Mouse (Mus musculus): ENCODE data around the gene Actr1a. TPM values are rescaled to one million over a fixed set of nuclear protein-coding genes. Genes with fewer than 3 reads are reported as not detected.

Actr1a gene
- polyA plus RNA-seq, 1 experiment: 75.3 TPM

GRCm38 (mm10) chr19:46333906-46334305 lies 61.6 kb downstream of the Actr1a start:
- Histone ChIP-seq H3K4me1 (ENCODE audit: control insufficient read depth, insufficient read depth, low read length) (no peaks in the 10 kb centered on the region), H3K9ac (ENCODE audit: low read depth, poor library complexity, severe bottlenecking) (no peak overlapping the region), H3K36me3 (ENCODE audit: control insufficient read depth, insufficient read depth, low read length, poor library complexity, severe bottlenecking) (no peaks in the 10 kb centered on the region; the same call in 1 of the 2 replicates), H3K9me3 (replicated peaks; ENCODE audit: control insufficient read depth, insufficient read depth, low read length, poor library complexity, severe bottlenecking) (no peaks in the 10 kb centered on the region), H3K4me3 (ENCODE audit: low read depth, low read length) (no peak overlapping the region), H3K27me3 (ENCODE audit: control insufficient read depth, insufficient read depth, low read length, poor library complexity, severe bottlenecking) (no peaks in the 10 kb centered on the region), H3K27ac (ENCODE audit: insufficient read depth, low read length) (no peak overlapping the region)
- TF ChIP-seq POLR2A (IDR thresholded peaks at IDR 0.05; ENCODE audit: insufficient read depth, low read length) (no peak), CTCF (IDR thresholded peaks at IDR 0.05; ENCODE audit: low read depth, low read length) (no peak), EP300 (IDR thresholded peaks at IDR 0.05; ENCODE audit: insufficient read depth, low read depth, low read length) (no peak)

GRCm38 (mm10) chr19:46332721-46333339 lies 62.7 kb downstream of the Actr1a start:
- TF ChIP-seq EP300 (IDR thresholded peaks at IDR 0.05; ENCODE audit: insufficient read depth, low read depth, low read length) (no peak), CTCF (IDR thresholded peaks at IDR 0.05; ENCODE audit: low read depth, low read length) (no peak), POLR2A (IDR thresholded peaks at IDR 0.05; ENCODE audit: insufficient read depth, low read length) (no peak)
- Histone ChIP-seq H3K27ac (ENCODE audit: insufficient read depth, low read length) (no peak overlapping the region), H3K4me3 (ENCODE audit: low read depth, low read length) (no peak overlapping the region), H3K4me1 (ENCODE audit: control insufficient read depth, insufficient read depth, low read length) (no peaks in the 10 kb centered on the region), H3K27me3 (ENCODE audit: control insufficient read depth, insufficient read depth, low read length, poor library complexity, severe bottlenecking) (no peaks in the 10 kb centered on the region), H3K36me3 (ENCODE audit: control insufficient read depth, insufficient read depth, low read length, poor library complexity, severe bottlenecking) (no peaks in the 10 kb centered on the region; the same call in 1 of the 2 replicates), H3K9ac (ENCODE audit: low read depth, poor library complexity, severe bottlenecking) (no peak overlapping the region), H3K9me3 (replicated peaks; ENCODE audit: control insufficient read depth, insufficient read depth, low read length, poor library complexity, severe bottlenecking) (no peaks in the 10 kb centered on the region)

- no peak overlapping the region for H3K9ac ChIP-seq (ENCODE audit: low read depth, poor library complexity, severe bottlenecking)
- no peaks in the 10 kb centered on the region for H3K4me1 ChIP-seq (ENCODE audit: control insufficient read depth, insufficient read depth, low read length)
- no peak overlapping the region for H3K27ac ChIP-seq (ENCODE audit: insufficient read depth, low read length)
- TF ChIP-seq CTCF (IDR thresholded peaks at IDR 0.05; ENCODE audit: low read depth, low read length): no peak
- no peaks in the 10 kb centered on the region; the same call in 1 of the 2 replicates for H3K36me3 ChIP-seq (ENCODE audit: control insufficient read depth, insufficient read depth, low read length, poor library complexity, severe bottlenecking)
- no peaks in the 10 kb centered on the region for H3K27me3 ChIP-seq (ENCODE audit: control insufficient read depth, insufficient read depth, low read length, poor library complexity, severe bottlenecking)
- H3K9me3 ChIP-seq (replicated peaks; ENCODE audit: control insufficient read depth, insufficient read depth, low read length, poor library complexity, severe bottlenecking): no peaks in the 10 kb centered on the region
- H3K4me3 ChIP-seq (ENCODE audit: low read depth, low read length): no peak overlapping the region
Measured at GRCm38 (mm10) chr19:46331936-46332335, 63.6 kb downstream of the Actr1a start.

GRCm38 (mm10) chr19:46331326-46331725 lies 64.2 kb downstream of the Actr1a start:
- Histone ChIP-seq H3K9ac (ENCODE audit: low read depth, poor library complexity, severe bottlenecking) (no peak overlapping the region), H3K4me3 (ENCODE audit: low read depth, low read length) (no peak overlapping the region), H3K9me3 (replicated peaks; ENCODE audit: control insufficient read depth, insufficient read depth, low read length, poor library complexity, severe bottlenecking) (no peaks in the 10 kb centered on the region), H3K27me3 (ENCODE audit: control insufficient read depth, insufficient read depth, low read length, poor library complexity, severe bottlenecking) (no peaks in the 10 kb centered on the region), H3K36me3 (ENCODE audit: control insufficient read depth, insufficient read depth, low read length, poor library complexity, severe bottlenecking) (no peaks in the 10 kb centered on the region; the same call in 1 of the 2 replicates), H3K4me1 (ENCODE audit: control insufficient read depth, insufficient read depth, low read length) (no peaks in the 10 kb centered on the region), H3K27ac (ENCODE audit: insufficient read depth, low read length) (no peak overlapping the region)
- TF ChIP-seq EP300 (IDR thresholded peaks at IDR 0.05; ENCODE audit: insufficient read depth, low read depth, low read length) (no peak), POLR2A (IDR thresholded peaks at IDR 0.05; ENCODE audit: insufficient read depth, low read length) (no peak), CTCF (IDR thresholded peaks at IDR 0.05; ENCODE audit: low read depth, low read length) (no peak)

- no peak overlapping the region for H3K27ac ChIP-seq (ENCODE audit: insufficient read depth, low read length)
- H3K4me1 ChIP-seq (ENCODE audit: control insufficient read depth, insufficient read depth, low read length): no peaks in the 10 kb centered on the region
- no peak overlapping the region for H3K4me3 ChIP-seq (ENCODE audit: low read depth, low read length)
- no peaks in the 10 kb centered on the region for H3K27me3 ChIP-seq (ENCODE audit: control insufficient read depth, insufficient read depth, low read length, poor library complexity, severe bottlenecking)
- TF ChIP-seq POLR2A (IDR thresholded peaks at IDR 0.05; ENCODE audit: insufficient read depth, low read length) (no peak), EP300 (IDR thresholded peaks at IDR 0.05; ENCODE audit: insufficient read depth, low read depth, low read length) (no peak), CTCF (IDR thresholded peaks at IDR 0.05; ENCODE audit: low read depth, low read length) (no peak)
- H3K36me3 ChIP-seq (ENCODE audit: control insufficient read depth, insufficient read depth, low read length, poor library complexity, severe bottlenecking): no peaks in the 10 kb centered on the region; the same call in 1 of the 2 replicates
- H3K9ac ChIP-seq (ENCODE audit: low read depth, poor library complexity, severe bottlenecking): no peak overlapping the region
- H3K9me3 ChIP-seq (replicated peaks; ENCODE audit: control insufficient read depth, insufficient read depth, low read length, poor library complexity, severe bottlenecking): no peaks in the 10 kb centered on the region
Measured at GRCm38 (mm10) chr19:46330696-46331095, 64.9 kb downstream of the Actr1a start.

GRCm38 (mm10) chr19:46329951-46330350 lies 65.6 kb downstream of the Actr1a start:
- Histone ChIP-seq H3K9me3 (replicated peaks; ENCODE audit: control insufficient read depth, insufficient read depth, low read length, poor library complexity, severe bottlenecking) (no peaks in the 10 kb centered on the region), H3K4me3 (ENCODE audit: low read depth, low read length) (no peak overlapping the region), H3K36me3 (ENCODE audit: control insufficient read depth, insufficient read depth, low read length, poor library complexity, severe bottlenecking) (no peaks in the 10 kb centered on the region; the same call in 1 of the 2 replicates), H3K9ac (ENCODE audit: low read depth, poor library complexity, severe bottlenecking) (no peak overlapping the region), H3K27me3 (ENCODE audit: control insufficient read depth, insufficient read depth, low read length, poor library complexity, severe bottlenecking) (no peaks in the 10 kb centered on the region), H3K27ac (ENCODE audit: insufficient read depth, low read length) (no peak overlapping the region), H3K4me1 (ENCODE audit: control insufficient read depth, insufficient read depth, low read length) (no peaks in the 10 kb centered on the region)
- no peak for TF ChIP-seq POLR2A (IDR thresholded peaks at IDR 0.05; ENCODE audit: insufficient read depth, low read length)
- peak; percentile 94 for TF ChIP-seq CTCF (IDR thresholded peaks at IDR 0.05; ENCODE audit: low read depth, low read length)

Measured in ES-Bruce4 (cell line).